Mouse (Mus musculus): ENCODE measurements around the gene Tmed9.
"Not testable (repeated sequence)": the region's sequence is repeated elsewhere in the genome, so short reads cannot be mapped to it uniquely, and the experiment has no call there.

The Tmed9 gene

GRCm38 (mm10) chr13:55606899-55607623 lies 33.5 kb downstream of the Tmed9 start:
- in situ Hi-C loops (cut with MboI, MseI), result no loop called here

GRCm38 (mm10) chr13:55607624-55608006 lies 34.1 kb downstream of the Tmed9 start:
- in situ Hi-C loops (cut with MboI, MseI), result no loop called here

GRCm38 (mm10) chr13:55611996-55612395 lies 38.5 kb downstream of the Tmed9 start:
- in situ Hi-C loops (cut with MboI, MseI), result no loop called here

GRCm38 (mm10) chr13:55613471-55613870 lies 39.9 kb downstream of the Tmed9 start:
- in situ Hi-C loops (cut with MboI, MseI), result no loop called here

- in situ Hi-C loops (cut with MboI, MseI), result no loop called here
Measured at GRCm38 (mm10) chr13:55619328-55619727, 45.8 kb downstream of the Tmed9 start.

GRCm38 (mm10) chr13:55620275-55620674 lies 46.7 kb downstream of the Tmed9 start:
- in situ Hi-C loops (cut with MboI, MseI), result no loop called here

GRCm38 (mm10) chr13:55622156-55622648 lies 48.7 kb downstream of the Tmed9 start:
- in situ Hi-C loops (cut with MboI, MseI), result not testable (repeated sequence)

GRCm38 (mm10) chr13:55622649-55623541 lies 49.4 kb downstream of the Tmed9 start, which contains the start of gene Caml:
Gene Caml (plus strand): TSS chr13:55623005.
- in situ Hi-C loops (cut with MboI, MseI), result no loop called here

GRCm38 (mm10) chr13:55634639-55635127 lies 61.2 kb downstream of the Tmed9 start, which contains the start of gene Ddx46:
Gene Ddx46 (plus strand): TSS chr13:55635027.
- in situ Hi-C loops (cut with MboI, MseI), result no loop called here

GRCm38 (mm10) chr13:55635146-55635571 lies 61.6 kb downstream of the Tmed9 start:
- in situ Hi-C loops (cut with MboI, MseI), result no loop called here

GRCm38 (mm10) chr13:55636185-55636983 lies 62.9 kb downstream of the Tmed9 start:
- in situ Hi-C loops (cut with MboI, MseI), result no loop called here

- in situ Hi-C loops (cut with MboI, MseI), result loop anchor here (5.0 kb wide), 1 partner anchor 38 kb away; no protein-coding TSS in a partner anchor
Measured at GRCm38 (mm10) chr13:55640480-55640879, 66.9 kb downstream of the Tmed9 start.

- in situ Hi-C loops (cut with MboI, MseI), result loop anchor here (5.0 kb wide), 1 partner anchor 42 kb away; no protein-coding TSS in a partner anchor
Measured at GRCm38 (mm10) chr13:55644525-55644924, 71.0 kb downstream of the Tmed9 start.
